Mouse (Mus musculus) G1E (cell line): ENCODE results near the gene Flywch2. TPM values are rescaled to one million over a fixed set of nuclear protein-coding genes. Genes with fewer than 3 reads are reported as not detected.
A peak's percentile ranks its signal among the peaks of the same experiment; 100 is the strongest.

Source experiments
- ATAC-seq: 2 replicates; pipeline ENCODE4 v1.8.0; 2016; ENCODE audit warnings: mild to moderate bottlenecking; ENCODE audit not compliant: insufficient number of reproducible peaks, poor library complexity, low FRiP score, severe bottlenecking; ENCODE audit errors: extremely low read depth
- DNase-seq: peaks from one replicate; pipeline ENCODE4 v3.0.0; 2012; ENCODE audit warnings: low spot score
- H3K27me3 ChIP-seq: 2 replicates; pipeline ENCODE4 v1.6.1; 2012; ENCODE audit warnings: mild to moderate bottlenecking, low read length, inconsistent platforms; ENCODE audit not compliant: insufficient read depth
- H3K36me3 ChIP-seq: replicated peaks from 2 replicates; pipeline ENCODE3; 2012; ENCODE audit warnings: mild to moderate bottlenecking, inconsistent platforms
- H3K4me1 ChIP-seq: 2 replicates; pipeline ENCODE4 v1.6.1; 2012; ENCODE audit warnings: low read depth, low read length, inconsistent platforms, mixed read lengths; ENCODE audit not compliant: insufficient read depth
- H3K4me3 ChIP-seq: 2 replicates; pipeline ENCODE4 v1.5.1; 2012; ENCODE audit warnings: low read depth, mild to moderate bottlenecking, inconsistent platforms, low read length, moderate library complexity, mixed read lengths
- H3K9me3 ChIP-seq: replicated peaks from 2 replicates; pipeline ENCODE4 v1.6.1; 2012; ENCODE audit warnings: inconsistent platforms
- CTCF ChIP-seq: IDR thresholded peaks from 2 replicates; pipeline ENCODE4 v1.5.1; 2012; ENCODE audit warnings: low read depth, low read length, inconsistent platforms, mixed read lengths
- GATA1 ChIP-seq: IDR thresholded peaks from 2 replicates; pipeline ENCODE4 v1.6.1; 2012; ENCODE audit warnings: borderline replicate concordance, low read length, inconsistent platforms, mixed read lengths
- GATA2 ChIP-seq: IDR thresholded peaks from 2 replicates; pipeline ENCODE4 v1.6.1; 2012; ENCODE audit warnings: low read depth, low read length, inconsistent platforms, borderline replicate concordance
- POLR2AphosphoS5 ChIP-seq: IDR thresholded peaks from 2 replicates; pipeline ENCODE4 v1.6.1; 2012; ENCODE audit warnings: low read depth, low read length, inconsistent platforms; ENCODE audit not compliant: insufficient replicate concordance
- TAL1 ChIP-seq: conservative IDR thresholded peaks from 2 replicates; pipeline ENCODE4 v1.6.1; 2012; ENCODE audit warnings: low read depth, low read length, inconsistent platforms, mixed read lengths
- polyA plus RNA-seq: library from polyadenylated mRNA; stranded (reverse); fragments of >175 nt; gene quantifications from 2 replicates; pipeline ENCODE4 v1.2.3, GENCODE M21; 2012
- total RNA-seq, 2 experiments: library from RNA; stranded (forward) in 1 of 2; stranded (reverse) in 1 of 2; fragments of 200-1000 nt in 1 of 2; fragments of >200 nt in 1 of 2; fragmentation: Nextera tagmentation in 1 of 2; gene quantifications; 2 replicates each; pipeline ENCODE4 v1.2.3; 2014 to 2017

Flywch2 gene
- total and polyA plus RNA-seq, 3 experiments: not detected

GRCm38 (mm10) chr17:23742210-23742793 is 43.6 kb downstream of the Flywch2 start:
- ATAC-seq: no peak
- peaks cover 5% of the 10 kb centered on the region for H3K36me3 ChIP-seq
- no peak for DNase-seq
- H3K9me3 ChIP-seq: no peaks in the 10 kb centered on the region
- no peak overlapping the region for H3K4me3 ChIP-seq
- peaks cover 88% of the 10 kb centered on the region for H3K27me3 ChIP-seq
- H3K4me1 ChIP-seq: peaks cover 57% of the 10 kb centered on the region
- TF ChIP-seq GATA1 (no peak), GATA2 (no peak), CTCF (no peak), TAL1 (no peak), POLR2AphosphoS5 (no peak)

- ATAC-seq: no peak
- H3K4me3 ChIP-seq: no peak overlapping the region
- no peak for TF ChIP-seq TAL1
- no peak for TF ChIP-seq GATA2
- no peak for TF ChIP-seq CTCF
- TF ChIP-seq POLR2AphosphoS5: no peak
- TF ChIP-seq GATA1: no peak
- H3K36me3 ChIP-seq: peaks cover 12% of the 10 kb centered on the region
- no peaks in the 10 kb centered on the region for H3K9me3 ChIP-seq
- peaks cover 83% of the 10 kb centered on the region for H3K27me3 ChIP-seq
- DNase-seq: no peak
- peaks cover 52% of the 10 kb centered on the region for H3K4me1 ChIP-seq
Observed at GRCm38 (mm10) chr17:23741359-23742209, 44.3 kb downstream of the Flywch2 start.

- ATAC-seq (peak; percentile 24; the same call in 1 of the 2 replicates), DNase-seq (no peak)
- H3K9me3 ChIP-seq: no peaks in the 10 kb centered on the region
- no peak for TF ChIP-seq GATA2
- TF ChIP-seq POLR2AphosphoS5: no peak
- TF ChIP-seq GATA1: no peak
- TF ChIP-seq CTCF: no peak
- TF ChIP-seq TAL1: no peak
- peaks cover 75% of the 10 kb centered on the region for H3K27me3 ChIP-seq
- H3K4me3 ChIP-seq: peak within 1 kb of the TSS; percentile 70
- H3K4me1 ChIP-seq: peaks cover 43% of the 10 kb centered on the region
- peaks cover 22% of the 10 kb centered on the region for H3K36me3 ChIP-seq
Observed at GRCm38 (mm10) chr17:23740598-23741021, 45.3 kb downstream of the Flywch2 start, which contains the start of gene Paqr4. Gene Paqr4, minus strand, starts transcription at chr17:23740867.

GRCm38 (mm10) chr17:23740136-23740584 is 45.7 kb downstream of the Flywch2 start:
- H3K4me3 ChIP-seq: peak overlapping the region; percentile 70
- DNase-seq (peak; percentile 65), ATAC-seq (peak; percentile 78)
- TF ChIP-seq TAL1: no peak
- no peak for TF ChIP-seq GATA2
- TF ChIP-seq GATA1: no peak
- no peak for TF ChIP-seq POLR2AphosphoS5
- no peak for TF ChIP-seq CTCF
- no peaks in the 10 kb centered on the region for H3K9me3 ChIP-seq
- H3K36me3 ChIP-seq: peaks cover 26% of the 10 kb centered on the region
- peaks cover 70% of the 10 kb centered on the region for H3K27me3 ChIP-seq
- peaks cover 38% of the 10 kb centered on the region for H3K4me1 ChIP-seq

GRCm38 (mm10) chr17:23739202-23740135 is 46.4 kb downstream of the Flywch2 start:
- peaks cover 31% of the 10 kb centered on the region for H3K4me1 ChIP-seq
- no peak for TF ChIP-seq GATA2
- no peak for TF ChIP-seq POLR2AphosphoS5
- no peak for TF ChIP-seq TAL1
- no peak for TF ChIP-seq GATA1
- no peak for TF ChIP-seq CTCF
- no peak for ATAC-seq
- peak overlapping the region; percentile 70 for H3K4me3 ChIP-seq
- peaks cover 33% of the 10 kb centered on the region for H3K36me3 ChIP-seq
- peaks cover 63% of the 10 kb centered on the region for H3K27me3 ChIP-seq
- no peak for DNase-seq
- no peaks in the 10 kb centered on the region for H3K9me3 ChIP-seq
